Mouse (Mus musculus) E14TG2a.4 (cell line): ENCODE results near the gene Rasgef1b.

Experiments used
- H3K27me3 ChIP-seq: 2 replicates; pipeline ENCODE4 v1.6.1; 2014; ENCODE audit warnings: low read length, control low read depth; ENCODE audit not compliant: insufficient read depth
- H3K36me3 ChIP-seq: 2 replicates; pipeline ENCODE4 v1.6.1; 2014; ENCODE audit warnings: low read length, control low read depth; ENCODE audit not compliant: insufficient read depth
- H3K4me1 ChIP-seq: replicated peaks from 2 replicates; pipeline ENCODE4 v1.6.1; 2014; ENCODE audit warnings: low read depth, low read length, control low read depth
- H3K4me3 ChIP-seq: replicated peaks from 2 replicates; pipeline ENCODE4 v1.5.1; 2014; ENCODE audit warnings: mild to moderate bottlenecking, low read length
- H3K9me3 ChIP-seq: 2 replicates; pipeline ENCODE4 v1.6.1; 2014; ENCODE audit warnings: low read length, control low read depth
- CTCF ChIP-seq: conservative IDR thresholded peaks from 2 replicates; pipeline ENCODE4 v1.5.1; 2014; ENCODE audit warnings: low read length
- NANOG ChIP-seq: IDR thresholded peaks from 2 replicates; pipeline ENCODE4 v1.6.1; 2014; ENCODE audit warnings: borderline replicate concordance, low read length, mixed read lengths
- POU5F1 ChIP-seq: IDR thresholded peaks from 2 replicates; pipeline ENCODE4 v1.6.1; 2014; ENCODE audit warnings: low read length, borderline replicate concordance

Gene Rasgef1b

DNA sequence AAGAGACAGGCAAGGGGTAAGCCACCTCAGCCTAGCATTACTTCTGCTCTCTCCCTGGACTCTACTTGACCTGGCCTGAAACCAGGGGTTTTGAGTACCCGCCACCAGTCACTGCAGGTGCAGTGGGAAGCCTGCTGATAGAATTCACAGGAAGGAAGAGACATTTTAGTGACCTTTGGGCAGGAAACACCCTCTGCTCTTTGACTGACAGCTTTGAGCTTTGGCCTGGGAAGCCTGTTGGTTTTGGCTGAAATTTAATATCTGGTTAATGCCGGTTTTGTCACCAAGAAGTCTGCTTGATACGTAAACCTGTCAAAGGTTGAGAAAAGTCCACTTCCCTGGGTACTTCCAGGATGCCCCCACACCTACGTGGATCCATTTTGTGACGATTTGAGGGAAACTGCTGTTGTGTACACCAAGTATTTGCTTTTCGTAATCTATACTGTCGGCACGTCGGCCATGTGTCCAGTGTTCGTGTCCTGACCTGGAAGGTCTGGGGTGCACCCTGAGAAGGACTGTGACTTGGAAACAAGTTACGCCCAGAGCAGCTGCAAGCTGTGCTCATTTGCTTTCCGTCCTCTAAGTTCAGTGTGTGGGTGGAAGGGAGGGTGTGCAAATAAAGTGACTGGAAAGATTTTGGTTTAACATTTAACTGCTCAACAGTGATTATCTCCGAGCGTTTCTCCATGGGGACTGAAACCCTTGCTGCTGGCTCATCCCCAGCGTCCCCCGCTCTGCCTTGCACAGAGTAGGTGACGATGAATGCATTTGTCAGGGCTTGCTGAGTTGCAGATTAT, 341.5 kb downstream of the Rasgef1b start:
- Histone ChIP-seq H3K9me3 (peaks cover 7% of the 10 kb centered on the region), H3K36me3 (no peaks in the 10 kb centered on the region), H3K27me3 (no peaks in the 10 kb centered on the region), H3K4me3 (no peak overlapping the region), H3K4me1 (no peaks in the 10 kb centered on the region)
- TF ChIP-seq CTCF (no peak), POU5F1 (no peak)

DNA sequence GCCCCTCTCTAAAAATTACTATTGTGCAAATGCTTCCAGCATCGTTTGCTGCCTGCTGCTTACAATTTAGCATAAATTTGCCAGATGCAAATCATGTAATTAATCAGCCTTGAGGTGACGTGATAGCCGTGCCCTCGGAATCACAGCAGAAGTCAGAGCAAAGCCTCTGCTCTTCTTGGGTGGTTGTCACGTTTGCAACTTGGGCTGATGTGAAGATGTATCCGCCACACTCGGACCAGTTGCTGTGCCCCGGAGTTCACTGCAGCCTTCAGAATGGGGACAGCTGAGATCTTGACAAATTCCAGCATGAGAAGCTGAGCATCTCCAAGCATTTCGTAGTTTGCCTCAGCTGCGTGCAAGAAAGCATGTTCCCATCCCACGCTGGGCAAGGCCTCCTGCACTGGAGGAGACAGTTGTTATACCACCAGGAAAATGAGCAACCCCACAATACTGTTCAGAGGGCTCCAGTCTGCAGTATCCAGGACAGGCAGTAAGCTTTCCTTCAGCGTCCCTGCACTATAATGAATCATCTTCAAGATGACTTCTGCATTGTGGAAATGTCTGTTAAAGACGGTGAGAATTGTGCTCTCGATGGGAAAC, 342.5 kb downstream of the Rasgef1b start:
- Histone ChIP-seq H3K4me3 (no peak overlapping the region), H3K4me1 (no peaks in the 10 kb centered on the region), H3K27me3 (no peaks in the 10 kb centered on the region), H3K9me3 (peaks cover 5% of the 10 kb centered on the region; the same call in 1 of the 2 replicates), H3K36me3 (no peaks in the 10 kb centered on the region)
- no peak for TF ChIP-seq CTCF
- TF ChIP-seq NANOG = no peak
- TF ChIP-seq POU5F1 = no peak

DNA sequence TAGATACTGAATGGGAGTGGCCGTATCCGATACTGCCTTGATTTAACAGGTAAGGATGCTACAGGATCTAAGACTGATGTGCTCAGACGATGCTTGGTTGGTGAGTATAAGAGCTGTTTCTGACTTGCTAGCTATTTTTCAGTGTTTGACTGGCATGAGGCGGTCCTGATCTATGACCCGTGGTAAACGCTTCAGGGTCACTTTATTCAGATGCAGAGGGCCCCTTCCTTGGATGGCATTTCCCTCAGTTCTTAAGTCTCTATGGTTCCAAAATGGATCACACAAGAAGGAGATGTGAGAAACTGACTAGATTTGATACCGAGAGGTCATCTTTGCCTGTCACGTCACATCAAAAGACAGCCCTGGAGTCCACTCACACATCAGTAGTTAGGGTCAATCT, 343.1 kb downstream of the Rasgef1b start:
- Histone ChIP-seq H3K9me3 (peaks cover 5% of the 10 kb centered on the region; the same call in 1 of the 2 replicates), H3K4me1 (no peaks in the 10 kb centered on the region), H3K27me3 (no peaks in the 10 kb centered on the region), H3K36me3 (no peaks in the 10 kb centered on the region), H3K4me3 (no peak overlapping the region)
- TF ChIP-seq POU5F1 (no peak), NANOG (no peak), CTCF (no peak)

DNA sequence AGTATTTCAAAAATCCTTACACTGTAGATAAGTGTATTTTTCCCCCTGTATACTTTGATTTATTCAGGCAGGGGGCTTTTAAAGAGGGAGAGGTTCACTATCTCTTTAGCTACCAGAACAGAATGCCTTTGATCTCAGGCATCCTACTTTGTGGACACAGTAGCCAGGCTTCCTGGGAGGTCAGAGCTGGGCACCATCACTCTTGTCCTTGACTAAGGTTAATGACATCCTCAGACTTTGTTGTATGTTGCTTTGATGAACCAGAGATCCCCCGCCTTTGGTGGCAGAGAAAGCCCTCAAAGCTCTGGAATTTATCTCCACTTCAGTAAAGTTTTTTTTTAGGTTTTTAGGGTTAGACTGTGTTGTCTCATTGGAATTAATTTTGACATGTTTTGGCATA, 343.8 kb downstream of the Rasgef1b start:
- TF ChIP-seq CTCF (no peak), POU5F1 (no peak), NANOG (no peak)
- no peaks in the 10 kb centered on the region for H3K36me3 ChIP-seq
- no peak overlapping the region for H3K4me3 ChIP-seq
- no peaks in the 10 kb centered on the region for H3K27me3 ChIP-seq
- H3K9me3 ChIP-seq = peaks cover 2% of the 10 kb centered on the region; the same call in 1 of the 2 replicates
- no peaks in the 10 kb centered on the region for H3K4me1 ChIP-seq

DNA sequence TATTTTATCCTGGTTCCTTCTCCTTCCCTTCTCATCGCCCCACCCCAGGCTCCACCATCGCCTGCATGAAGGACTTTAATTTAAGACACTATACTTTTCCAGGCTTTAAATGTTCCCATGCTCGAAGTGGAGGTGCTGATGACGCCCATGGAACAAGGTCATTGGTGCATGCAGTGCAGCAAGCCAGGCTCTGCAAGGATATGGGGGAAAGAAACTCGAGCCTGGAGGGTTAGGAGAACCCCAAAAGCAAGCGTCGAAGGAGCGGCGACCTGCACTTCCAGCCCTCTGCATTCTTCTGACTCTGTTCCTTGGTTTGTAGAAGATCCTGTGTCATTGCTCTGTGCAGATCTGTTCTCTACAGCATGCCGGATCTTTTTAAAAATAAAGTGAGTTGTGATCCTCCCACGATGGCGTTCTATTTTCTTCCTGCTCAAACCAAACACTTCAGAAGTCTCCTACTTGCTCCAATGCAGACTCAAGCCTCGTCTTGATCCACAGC, 345.0 kb downstream of the Rasgef1b start:
- Histone ChIP-seq H3K4me1 (no peaks in the 10 kb centered on the region), H3K4me3 (no peak overlapping the region), H3K36me3 (no peaks in the 10 kb centered on the region), H3K9me3 (no peaks in the 10 kb centered on the region), H3K27me3 (no peaks in the 10 kb centered on the region)
- TF ChIP-seq CTCF = no peak
- no peak for TF ChIP-seq NANOG
- TF ChIP-seq POU5F1 = no peak

DNA sequence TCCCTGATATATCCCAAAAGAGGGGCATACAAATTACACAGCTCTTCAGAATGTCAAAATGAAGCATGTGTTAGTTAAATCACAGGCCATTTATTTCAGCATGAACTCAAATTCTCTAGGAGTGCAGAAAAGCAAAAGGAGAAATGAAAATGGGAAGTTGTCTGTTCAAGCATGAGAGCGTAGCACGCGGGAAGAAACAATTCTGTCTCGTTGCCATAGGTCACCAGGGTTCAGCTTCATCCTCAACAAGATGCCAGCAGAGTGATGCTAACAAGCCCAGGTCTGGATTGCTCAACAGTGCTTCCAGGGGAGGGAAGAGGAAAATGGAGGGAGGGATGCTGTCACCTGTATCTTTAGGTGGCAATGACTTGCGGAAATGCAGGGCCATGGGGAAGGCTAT, 346.1 kb downstream of the Rasgef1b start:
- no peaks in the 10 kb centered on the region for H3K4me1 ChIP-seq
- H3K9me3 ChIP-seq = no peaks in the 10 kb centered on the region
- no peak for TF ChIP-seq CTCF
- no peak for TF ChIP-seq NANOG
- no peak for TF ChIP-seq POU5F1
- H3K36me3 ChIP-seq = no peaks in the 10 kb centered on the region
- H3K27me3 ChIP-seq = no peaks in the 10 kb centered on the region
- H3K4me3 ChIP-seq = no peak overlapping the region

DNA sequence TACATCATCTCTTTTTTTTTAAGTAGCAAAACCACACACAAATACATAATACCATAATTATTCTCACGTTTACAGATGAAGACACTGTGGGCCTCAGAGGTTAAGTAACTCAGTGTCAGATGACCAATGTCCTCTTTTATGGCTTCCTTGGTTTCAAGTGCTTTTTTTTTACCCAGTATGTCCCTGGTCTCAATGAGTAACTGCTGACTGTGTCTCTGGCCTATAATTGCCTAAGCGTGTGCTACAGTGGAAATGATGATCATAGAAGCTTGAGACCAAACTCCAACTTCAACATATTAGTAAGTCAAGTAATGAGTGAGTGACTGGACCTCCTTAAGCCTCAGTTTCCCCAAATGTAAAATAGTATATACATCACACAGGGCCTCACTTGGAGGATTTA, 347.2 kb downstream of the Rasgef1b start:
- no peaks in the 10 kb centered on the region for H3K36me3 ChIP-seq
- no peaks in the 10 kb centered on the region for H3K4me1 ChIP-seq
- no peaks in the 10 kb centered on the region for H3K9me3 ChIP-seq
- H3K27me3 ChIP-seq = no peaks in the 10 kb centered on the region
- H3K4me3 ChIP-seq = no peak overlapping the region
- TF ChIP-seq NANOG = no peak
- TF ChIP-seq POU5F1 = no peak
- no peak for TF ChIP-seq CTCF

DNA sequence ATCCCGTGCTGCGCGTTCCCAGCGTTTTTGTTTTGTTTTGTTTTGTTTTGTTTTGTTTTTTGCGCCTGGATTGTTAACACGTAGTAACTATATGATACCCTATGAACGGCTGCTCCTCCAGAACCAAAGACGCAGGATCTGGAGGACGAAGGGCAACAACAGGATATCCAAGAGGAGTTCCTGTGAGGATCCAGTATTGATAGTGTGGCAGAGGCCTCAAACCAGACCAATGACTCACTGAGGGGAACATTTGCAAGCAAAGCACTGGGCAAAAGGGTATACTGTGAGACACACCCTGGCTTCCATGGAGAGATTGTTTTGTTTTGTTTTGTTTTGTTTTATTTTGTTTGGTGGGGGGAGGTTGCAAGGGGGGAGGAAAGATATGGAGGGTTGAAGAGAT, 348.0 kb downstream of the Rasgef1b start:
- TF ChIP-seq POU5F1 (no peak), NANOG (no peak), CTCF (no peak)
- Histone ChIP-seq H3K4me3 (no peak overlapping the region), H3K27me3 (peaks cover 5% of the 10 kb centered on the region; the same call in 1 of the 2 replicates), H3K4me1 (no peaks in the 10 kb centered on the region), H3K9me3 (no peaks in the 10 kb centered on the region), H3K36me3 (no peaks in the 10 kb centered on the region)
